Mouse (Mus musculus): ENCODE data around the gene Scmh1. TPM values are rescaled to one million over a fixed set of nuclear protein-coding genes. Genes with fewer than 3 reads are reported as not detected.

Gene Scmh1
- polyA plus RNA-seq, 1 experiment: 10.3 TPM

DNA sequence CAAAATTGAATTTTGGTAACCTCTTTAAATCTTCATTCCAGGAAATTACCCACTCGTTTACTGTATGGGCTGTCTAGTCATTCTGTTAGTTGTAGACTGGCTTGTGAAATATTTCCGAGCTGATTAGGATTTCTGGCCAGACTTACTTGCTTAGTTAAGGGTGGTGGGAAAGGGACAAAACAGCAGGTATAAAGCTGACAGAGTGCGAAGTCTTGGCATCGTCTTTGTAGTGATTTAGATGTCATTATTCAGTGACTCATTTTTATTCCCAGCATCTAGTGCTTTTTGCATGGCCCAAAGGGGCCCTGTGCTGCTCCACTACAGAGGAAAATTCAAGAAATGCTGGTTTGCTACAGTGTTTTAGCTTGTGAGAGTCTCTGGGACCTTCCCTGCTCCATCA, 56.7 kb downstream of the Scmh1 start:
- no peak overlapping the region for H3K27ac ChIP-seq (replicated peaks; ENCODE audit: low read depth, low read length)
- H3K4me1 ChIP-seq (ENCODE audit: control insufficient read depth, insufficient read depth, insufficient read length, low read length): no peaks in the 10 kb centered on the region
- H3K4me3 ChIP-seq (ENCODE audit: insufficient read depth, low read depth, low read length): no peak overlapping the region

DNA sequence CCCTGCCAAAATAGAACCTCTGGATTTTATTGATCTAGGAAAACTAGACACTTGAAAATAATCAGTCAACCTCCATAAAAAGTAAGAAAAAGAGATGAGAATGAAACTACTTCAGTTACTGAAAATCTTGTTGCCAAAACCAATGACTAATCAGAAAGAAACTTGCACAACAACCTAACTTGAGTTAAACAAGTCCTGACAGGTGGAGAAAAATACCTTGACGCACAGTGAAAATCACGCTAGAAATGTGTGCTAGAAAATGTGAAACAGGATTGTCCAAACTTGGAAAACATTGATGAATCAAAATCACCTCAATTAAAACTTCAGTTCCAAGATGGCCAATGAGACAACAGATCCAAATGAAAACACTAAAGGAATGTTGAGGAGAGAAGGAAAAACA, 67.9 kb downstream of the Scmh1 start:
- Histone ChIP-seq H3K4me1 (ENCODE audit: control insufficient read depth, insufficient read depth, insufficient read length, low read length) (no peaks in the 10 kb centered on the region), H3K4me3 (ENCODE audit: insufficient read depth, low read depth, low read length) (no peak overlapping the region), H3K27ac (replicated peaks; ENCODE audit: low read depth, low read length) (no peak overlapping the region)

DNA sequence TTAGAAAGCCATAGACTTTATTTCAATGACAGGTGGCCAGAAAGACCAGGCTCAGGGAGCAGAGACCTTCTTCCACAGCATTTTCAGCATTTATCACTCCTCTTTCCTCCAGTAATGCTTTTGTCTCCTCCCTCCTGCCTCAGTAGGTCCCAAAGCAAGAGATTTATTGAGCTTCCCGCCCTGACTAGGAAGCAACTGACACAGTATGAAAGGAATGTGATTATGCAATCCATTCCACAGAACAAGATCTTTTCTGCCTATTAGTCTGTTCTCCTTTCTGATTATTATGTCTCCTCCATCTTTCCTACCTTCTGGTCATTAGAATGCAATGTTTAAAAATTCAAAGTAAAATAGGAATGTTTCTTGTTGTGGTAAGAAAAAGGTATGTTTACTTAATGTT, 82.6 kb downstream of the Scmh1 start:
- Histone ChIP-seq H3K4me1 (ENCODE audit: control insufficient read depth, insufficient read depth, insufficient read length, low read length) (no peaks in the 10 kb centered on the region), H3K27ac (replicated peaks; ENCODE audit: low read depth, low read length) (no peak overlapping the region), H3K4me3 (ENCODE audit: insufficient read depth, low read depth, low read length) (no peak overlapping the region)

DNA sequence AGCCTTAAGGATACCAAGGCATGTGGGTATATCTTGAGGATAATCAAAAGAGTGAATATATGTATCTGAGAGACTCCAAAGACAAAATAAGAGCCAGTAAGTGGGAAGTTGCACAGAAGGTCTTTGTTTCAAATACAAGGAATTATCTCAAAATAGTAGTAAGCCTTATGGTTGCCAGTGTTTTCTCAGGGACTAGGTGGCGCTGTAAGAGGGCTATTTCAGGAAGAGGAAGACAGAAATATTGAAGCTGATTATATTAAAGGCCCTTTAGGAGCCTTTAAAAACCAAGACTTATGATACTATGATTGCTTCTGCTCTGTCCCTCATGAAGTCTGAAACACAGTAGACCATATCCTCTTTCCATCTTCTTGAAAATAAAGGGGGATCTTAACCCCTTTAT, 101.9 kb downstream of the Scmh1 start:
- Histone ChIP-seq H3K4me3 (ENCODE audit: insufficient read depth, low read depth, low read length) (no peak overlapping the region), H3K4me1 (ENCODE audit: control insufficient read depth, insufficient read depth, insufficient read length, low read length) (no peaks in the 10 kb centered on the region), H3K27ac (replicated peaks; ENCODE audit: low read depth, low read length) (no peak overlapping the region)

DNA sequence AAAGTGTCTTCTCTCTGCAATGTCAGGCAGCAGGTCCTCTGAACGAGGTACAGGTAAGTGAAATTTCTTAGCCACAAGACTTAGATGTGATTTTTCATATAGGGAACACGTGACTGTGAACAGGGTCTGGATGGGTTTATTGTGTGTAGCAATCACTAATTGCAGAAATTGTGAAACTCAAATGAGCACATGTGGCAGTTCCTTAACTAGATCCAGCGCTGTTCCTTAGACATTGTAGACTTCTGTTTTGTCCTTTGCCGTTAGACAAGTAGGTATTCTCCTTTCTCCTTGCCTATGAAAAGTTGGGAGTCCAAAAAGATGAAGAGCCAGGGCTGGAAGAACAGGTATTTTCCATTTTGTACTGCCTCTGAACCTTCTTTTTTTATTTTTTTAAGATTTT, 106.1 kb downstream of the Scmh1 start:
- H3K4me1 ChIP-seq (ENCODE audit: control insufficient read depth, insufficient read depth, insufficient read length, low read length): no peaks in the 10 kb centered on the region
- no peak overlapping the region for H3K4me3 ChIP-seq (ENCODE audit: insufficient read depth, low read depth, low read length)
- no peak overlapping the region for H3K27ac ChIP-seq (replicated peaks; ENCODE audit: low read depth, low read length)

DNA sequence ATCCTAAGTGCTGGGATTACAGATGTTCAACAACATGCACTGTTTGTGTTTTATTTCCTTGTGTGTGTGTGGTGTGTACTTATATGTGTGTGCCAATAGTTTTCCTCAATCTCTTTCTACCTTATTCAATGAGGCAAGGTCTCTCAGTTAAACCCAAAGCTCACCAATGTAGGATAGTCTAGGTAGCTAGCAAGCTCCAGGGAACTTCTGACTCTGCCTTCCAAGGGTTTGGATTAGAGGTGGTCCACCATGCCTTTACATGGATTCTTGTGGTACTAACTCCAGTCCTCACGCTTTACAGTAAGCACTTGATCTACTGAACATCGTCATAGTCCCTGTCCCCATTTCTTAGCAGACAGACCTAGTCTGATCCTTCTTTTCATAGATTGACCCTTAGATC, 109.3 kb downstream of the Scmh1 start:
- Histone ChIP-seq H3K4me3 (ENCODE audit: insufficient read depth, low read depth, low read length) (no peak overlapping the region), H3K27ac (replicated peaks; ENCODE audit: low read depth, low read length) (no peak overlapping the region), H3K4me1 (ENCODE audit: control insufficient read depth, insufficient read depth, insufficient read length, low read length) (no peaks in the 10 kb centered on the region)

DNA sequence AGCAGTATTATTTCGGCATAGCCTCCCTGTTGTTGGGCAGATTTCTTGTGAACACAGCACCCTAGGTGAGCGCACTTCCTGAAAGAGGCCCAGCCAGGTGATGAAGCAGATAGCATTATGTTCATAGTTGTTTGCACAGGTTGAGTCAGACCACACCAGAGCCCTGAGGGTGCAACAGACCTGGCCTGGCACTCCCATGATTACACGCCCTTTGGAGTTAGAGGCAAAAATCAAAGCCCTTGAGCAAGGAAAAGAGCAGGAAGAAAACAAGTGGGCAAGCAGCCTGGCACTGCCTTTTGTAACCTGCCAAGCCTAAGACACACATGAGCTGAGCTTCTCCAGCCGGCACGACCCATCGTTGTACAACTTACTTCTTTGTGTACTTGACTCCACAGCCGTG, 111.4 kb downstream of the Scmh1 start:
- Histone ChIP-seq H3K4me3 (ENCODE audit: insufficient read depth, low read depth, low read length) (no peak overlapping the region), H3K4me1 (ENCODE audit: control insufficient read depth, insufficient read depth, insufficient read length, low read length) (no peaks in the 10 kb centered on the region), H3K27ac (replicated peaks; ENCODE audit: low read depth, low read length) (no peak overlapping the region)

DNA sequence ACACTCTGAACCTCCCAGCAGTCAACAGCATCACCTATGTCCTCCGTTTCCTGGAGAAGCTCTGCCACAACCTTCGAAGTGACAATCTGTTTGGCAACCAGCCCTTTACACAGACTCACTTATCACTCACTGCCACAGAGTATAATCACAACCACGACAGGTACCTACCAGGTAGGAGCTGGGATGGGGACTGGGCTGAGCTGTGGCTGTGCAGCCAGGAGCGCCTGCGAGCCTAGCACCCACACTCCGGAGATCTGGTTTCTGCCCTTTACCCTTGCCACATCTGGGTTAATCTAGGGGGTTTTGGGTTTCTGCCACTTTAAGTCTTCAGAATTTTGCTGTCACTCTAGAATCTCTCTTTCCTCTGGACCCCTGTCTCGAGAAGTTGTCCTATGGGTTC, 111.8 kb downstream of the Scmh1 start:
- H3K4me1 ChIP-seq (ENCODE audit: control insufficient read depth, insufficient read depth, insufficient read length, low read length): no peaks in the 10 kb centered on the region
- no peak overlapping the region for H3K4me3 ChIP-seq (ENCODE audit: insufficient read depth, low read depth, low read length)
- H3K27ac ChIP-seq (replicated peaks; ENCODE audit: low read depth, low read length): no peak overlapping the region

DNA sequence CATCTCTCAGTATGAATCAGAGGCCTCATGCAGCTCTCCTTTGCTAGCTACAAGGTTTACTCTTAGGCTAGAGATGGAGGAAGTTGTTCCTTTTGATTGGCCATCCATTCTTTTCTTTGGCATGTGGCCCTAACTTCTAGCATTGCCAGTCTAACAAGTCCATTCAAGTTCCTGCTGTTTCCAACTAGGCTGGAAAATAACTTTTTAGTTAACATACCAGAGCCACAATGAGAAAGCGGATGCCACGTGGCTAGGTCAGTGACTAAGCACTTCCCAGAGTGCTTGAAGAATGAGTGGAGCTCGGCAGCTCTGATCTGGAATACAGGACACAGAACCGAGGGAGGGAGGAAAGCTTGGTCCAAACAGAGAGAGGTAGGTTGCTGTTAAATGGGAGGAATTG, 112.3 kb downstream of the Scmh1 start:
- Histone ChIP-seq H3K27ac (replicated peaks; ENCODE audit: low read depth, low read length) (no peak overlapping the region), H3K4me1 (ENCODE audit: control insufficient read depth, insufficient read depth, insufficient read length, low read length) (no peaks in the 10 kb centered on the region), H3K4me3 (ENCODE audit: insufficient read depth, low read depth, low read length) (no peak overlapping the region)

DNA sequence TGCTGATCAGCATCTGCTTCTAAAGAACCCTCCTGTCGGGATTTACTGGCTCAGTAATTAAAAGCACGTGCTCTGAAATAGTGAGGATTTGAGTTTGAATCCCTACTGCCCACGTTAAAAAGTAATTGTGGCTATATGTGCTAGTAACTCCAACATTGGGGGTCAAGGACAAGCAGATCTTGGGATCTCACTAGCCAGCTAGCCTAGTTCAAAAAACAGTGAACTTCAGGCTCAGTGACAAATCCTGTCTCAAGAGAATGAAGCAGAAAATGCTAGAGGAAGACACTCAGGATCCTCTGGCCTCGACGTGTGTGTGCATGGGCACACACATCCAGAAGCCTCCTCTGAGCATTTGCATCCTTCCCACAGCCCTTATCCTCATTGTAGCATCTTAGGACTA, 116.7 kb downstream of the Scmh1 start:
- no peaks in the 10 kb centered on the region for H3K4me1 ChIP-seq (ENCODE audit: control insufficient read depth, insufficient read depth, insufficient read length, low read length)
- H3K27ac ChIP-seq (replicated peaks; ENCODE audit: low read depth, low read length): no peak overlapping the region
- H3K4me3 ChIP-seq (ENCODE audit: insufficient read depth, low read depth, low read length): no peak overlapping the region

DNA sequence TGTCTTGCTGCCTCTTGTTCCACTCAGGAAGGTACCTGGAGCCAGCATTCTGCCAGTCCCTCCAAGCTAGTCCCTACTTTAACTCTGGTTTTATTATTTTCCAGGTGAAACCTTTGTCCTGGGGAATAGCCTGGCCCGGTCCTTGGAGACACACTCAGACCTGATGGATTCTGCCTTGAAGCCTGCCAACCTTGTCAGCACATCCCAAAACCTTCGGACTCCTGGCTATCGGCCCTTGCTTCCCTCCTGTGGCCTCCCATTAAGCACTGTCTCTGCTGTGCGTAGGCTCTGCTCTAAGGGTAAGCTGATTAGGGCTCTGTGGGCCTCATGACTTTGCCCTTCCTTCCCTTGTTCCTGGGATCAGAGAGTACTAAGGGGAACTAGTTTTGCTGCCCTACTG, 117.3 kb downstream of the Scmh1 start:
- Histone ChIP-seq H3K4me3 (ENCODE audit: insufficient read depth, low read depth, low read length) (no peak overlapping the region), H3K27ac (replicated peaks; ENCODE audit: low read depth, low read length) (no peak overlapping the region), H3K4me1 (ENCODE audit: control insufficient read depth, insufficient read depth, insufficient read length, low read length) (no peaks in the 10 kb centered on the region)

DNA sequence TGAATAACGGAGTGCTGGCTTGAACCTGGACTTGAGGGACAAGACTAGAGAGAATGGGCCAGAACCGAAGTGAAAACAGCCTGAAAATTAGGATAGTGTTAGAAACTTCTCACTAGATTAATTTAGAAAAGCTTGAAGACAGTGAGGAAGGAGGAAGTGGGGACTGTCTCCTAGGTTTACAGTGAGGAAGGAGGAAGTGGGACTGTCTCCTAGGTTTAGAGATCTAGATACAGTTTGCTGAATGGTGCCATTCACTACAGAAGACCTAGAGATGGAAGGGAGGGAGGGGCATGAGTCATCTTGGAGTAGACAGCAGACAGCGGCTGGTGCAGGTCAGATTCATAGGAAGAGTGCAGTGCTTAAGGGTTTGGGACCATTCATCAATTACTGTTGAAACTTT, 118.0 kb downstream of the Scmh1 start:
- Histone ChIP-seq H3K27ac (replicated peaks; ENCODE audit: low read depth, low read length) (no peak overlapping the region), H3K4me3 (ENCODE audit: insufficient read depth, low read depth, low read length) (no peak overlapping the region), H3K4me1 (ENCODE audit: control insufficient read depth, insufficient read depth, insufficient read length, low read length) (no peaks in the 10 kb centered on the region)

DNA sequence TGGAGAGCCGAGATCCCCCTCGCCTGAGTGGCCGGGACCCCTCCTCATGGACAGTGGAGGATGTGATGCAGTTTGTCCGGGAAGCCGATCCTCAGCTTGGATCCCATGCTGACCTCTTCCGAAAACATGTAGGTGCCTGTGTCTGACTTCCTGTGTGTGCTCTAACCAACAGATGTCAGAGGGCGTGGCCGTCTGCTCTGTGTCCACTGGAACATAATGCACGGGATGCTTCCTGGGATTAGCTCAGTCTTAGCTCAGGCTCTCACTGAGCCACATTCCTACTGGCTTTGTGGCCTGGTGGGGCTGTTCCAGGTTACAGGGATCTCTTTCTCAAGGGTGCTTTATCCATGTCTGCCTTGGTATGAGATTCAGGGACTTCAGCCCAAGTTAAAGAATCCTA, 123.1 kb downstream of the Scmh1 start:
- H3K4me1 ChIP-seq (ENCODE audit: control insufficient read depth, insufficient read depth, insufficient read length, low read length): no peaks in the 10 kb centered on the region
- no peak overlapping the region for H3K4me3 ChIP-seq (ENCODE audit: insufficient read depth, low read depth, low read length)
- H3K27ac ChIP-seq (replicated peaks; ENCODE audit: low read depth, low read length): no peak overlapping the region

DNA sequence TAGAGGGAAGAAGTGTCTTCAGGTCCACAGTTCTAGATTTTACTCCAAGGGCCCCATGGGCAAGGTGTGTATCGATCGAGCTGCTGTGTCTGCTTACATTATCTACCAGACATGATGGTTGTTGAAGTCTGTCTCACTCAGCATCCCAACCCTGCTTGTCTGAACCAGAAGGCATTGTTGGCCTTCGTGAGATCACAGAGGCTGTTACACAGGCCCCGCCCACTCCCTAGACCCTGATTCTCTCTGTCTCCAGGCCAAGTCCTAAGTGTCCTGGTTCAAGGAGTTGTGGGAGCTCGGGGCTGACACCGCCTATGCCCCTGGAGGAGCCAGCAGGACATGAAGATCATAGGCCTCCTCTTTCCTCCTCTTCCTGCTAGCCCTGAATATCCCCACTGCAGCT, 126.9 kb downstream of the Scmh1 start, which contains the start of gene Slfnl1:
Gene Slfnl1, plus strand, starts transcription at position 246 of the 400 bp plus-strand sequence.
- Histone ChIP-seq H3K4me1 (ENCODE audit: control insufficient read depth, insufficient read depth, insufficient read length, low read length) (no peaks in the 10 kb centered on the region), H3K4me3 (ENCODE audit: insufficient read depth, low read depth, low read length) (no peak within 1 kb of the TSS), H3K27ac (replicated peaks; ENCODE audit: low read depth, low read length) (no peak within 1 kb of the TSS)

DNA sequence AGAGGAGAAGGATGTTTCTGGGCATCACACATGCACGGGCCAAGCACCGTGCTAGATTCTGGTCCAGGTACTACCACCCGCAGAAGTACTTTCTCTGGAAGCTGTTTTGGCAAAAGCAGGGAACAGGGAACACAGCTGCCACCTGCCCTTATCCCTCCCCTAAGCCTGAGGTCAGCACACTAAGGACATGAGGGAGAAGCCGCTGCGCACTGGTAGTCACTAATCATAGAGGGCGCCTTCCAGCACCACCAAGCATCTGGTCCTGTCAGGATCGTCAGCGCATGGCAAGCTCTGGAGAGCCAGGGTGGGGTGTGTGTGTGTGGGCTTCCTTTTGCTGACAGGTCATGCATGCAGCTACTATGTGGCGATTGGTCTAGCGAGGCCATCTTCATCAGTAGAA, 133.6 kb downstream of the Scmh1 start:
- Histone ChIP-seq H3K4me3 (ENCODE audit: insufficient read depth, low read depth, low read length) (no peak overlapping the region), H3K4me1 (ENCODE audit: control insufficient read depth, insufficient read depth, insufficient read length, low read length) (no peaks in the 10 kb centered on the region), H3K27ac (replicated peaks; ENCODE audit: low read depth, low read length) (no peak overlapping the region)

DNA sequence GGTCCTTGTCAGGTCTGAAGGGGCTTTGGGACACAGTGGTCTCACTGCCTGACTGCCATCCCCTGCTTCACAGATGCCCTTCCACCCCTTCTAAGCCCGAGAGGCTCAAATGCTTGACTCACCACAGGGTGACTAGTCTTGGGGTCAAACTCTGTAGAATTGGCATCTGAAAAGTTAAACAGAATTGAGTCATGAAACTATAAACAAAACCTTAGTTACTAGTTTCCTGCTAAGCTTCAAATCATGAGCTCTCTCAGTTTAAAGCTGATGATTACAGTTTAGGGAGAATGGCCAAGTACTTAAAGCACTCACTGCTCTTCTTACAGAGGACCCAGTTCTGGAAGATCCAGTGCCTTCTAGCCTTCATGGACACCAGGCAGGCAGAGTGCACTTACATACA, 139.8 kb downstream of the Scmh1 start:
- Histone ChIP-seq H3K4me1 (ENCODE audit: control insufficient read depth, insufficient read depth, insufficient read length, low read length) (no peaks in the 10 kb centered on the region), H3K27ac (replicated peaks; ENCODE audit: low read depth, low read length) (no peak overlapping the region), H3K4me3 (ENCODE audit: insufficient read depth, low read depth, low read length) (no peak overlapping the region)

DNA sequence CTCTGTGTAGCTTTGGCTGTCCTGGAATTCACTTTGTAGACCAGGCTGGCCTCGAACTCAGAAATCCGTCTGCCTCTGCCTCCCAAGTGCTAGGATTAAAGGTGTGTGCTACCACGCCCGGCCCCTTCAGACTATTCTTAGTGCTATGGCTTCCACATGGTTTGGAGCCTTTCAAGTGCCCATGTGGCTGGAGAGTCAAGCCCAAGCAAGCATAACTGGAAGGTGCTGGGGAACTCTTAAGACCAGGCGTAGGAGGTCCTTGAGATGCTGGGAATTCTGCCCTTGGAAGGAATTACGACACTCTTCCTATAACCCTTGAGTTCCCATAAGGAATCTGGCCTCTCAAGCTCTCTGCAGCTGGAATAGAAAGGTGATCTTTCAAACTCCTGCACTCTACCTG, 151.5 kb downstream of the Scmh1 start:
- H3K27ac ChIP-seq (replicated peaks; ENCODE audit: low read depth, low read length): no peak overlapping the region
- no peak overlapping the region for H3K4me3 ChIP-seq (ENCODE audit: insufficient read depth, low read depth, low read length)
- H3K4me1 ChIP-seq (ENCODE audit: control insufficient read depth, insufficient read depth, insufficient read length, low read length): no peaks in the 10 kb centered on the region
